Mouse (Mus musculus): ENCODE measurements at regions not wholly inside any gene's neighbourhood (a gene's known extent, or its start where the extent isn't known, plus 50 kb on each side); places are given as distances from the start of the nearest gene placed in this dataset.

- peak in 1 of 2 experiments; percentile 1 for DNase-seq (ENCODE audit: low spot score in 2 of 2)
These were observed 65.9 kb downstream of the Cdr1 start for GRCm38 (mm10) chrX:61119499-61119898.

DNA sequence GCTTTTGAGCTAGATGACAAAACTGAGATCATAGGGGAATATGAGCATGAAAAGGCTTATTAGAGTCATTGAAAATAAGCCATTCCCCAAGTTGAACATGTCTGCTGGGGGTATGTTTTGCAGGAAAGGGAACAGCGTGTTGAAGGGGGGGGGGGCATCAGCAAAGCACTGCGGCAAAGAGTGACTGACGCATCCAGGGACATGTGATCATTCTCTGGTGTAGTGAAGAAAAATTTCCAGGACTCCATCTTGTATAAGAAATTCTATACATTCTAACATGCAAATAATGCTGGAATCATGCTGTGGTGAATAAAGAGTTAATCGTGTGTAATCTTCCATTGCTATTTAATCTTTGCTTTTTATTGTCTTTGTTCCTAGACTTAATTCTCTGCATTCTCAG, 68.0 kb downstream of the Cdr1 start:
- no peak for DNase-seq (ENCODE audit: low spot score in 2 of 2)

DNA sequence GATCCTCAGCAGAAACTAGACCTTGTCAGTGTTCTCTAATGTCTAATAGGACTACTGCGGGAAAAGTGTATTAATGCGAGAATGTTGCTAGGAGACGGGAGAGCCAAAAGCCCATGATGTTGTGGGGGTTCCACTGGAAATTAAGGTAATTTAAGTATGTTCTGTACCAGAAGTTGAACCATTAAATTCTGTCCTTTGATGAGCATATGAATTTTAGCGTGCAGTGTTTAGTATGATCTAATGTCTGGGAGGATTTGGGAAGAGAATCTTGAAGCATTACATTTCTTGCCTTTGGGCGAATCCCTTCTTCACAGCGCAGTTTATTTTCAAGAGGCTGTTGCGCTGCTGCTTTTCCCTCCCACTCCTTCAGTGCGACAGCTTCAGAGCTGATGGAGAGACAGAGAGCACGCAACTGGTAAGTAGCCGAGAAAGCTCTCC, 69.3 kb downstream of the Cdr1 start:
- DNase-seq (ENCODE audit: low spot score in 2 of 2) = no peak
